Mouse (Mus musculus) hindbrain, embryonic 11.5 days (tissue): ENCODE measurements around the gene Veph1. TPM values are rescaled to one million over a fixed set of nuclear protein-coding genes. Genes with fewer than 3 reads are reported as not detected.
A peak's percentile ranks its signal among the peaks of the same experiment; 100 is the strongest.

Experiments used
- ATAC-seq: fragments of 200-750 bp; cut with Nextera tagmentation; 2 replicates; pipeline ENCODE4 v1.8.0; 2017; ENCODE audit warnings: mild to moderate bottlenecking, moderate TSS enrichment, moderate library complexity; ENCODE audit not compliant: low FRiP score
- DNase-seq: peaks from one replicate; pipeline ENCODE4 v3.0.0-alpha.2; 2015; ENCODE audit warnings: low spot score
- H3K27ac ChIP-seq: fragments of 300-500 bp; sonication (generic); 2 replicates; pipeline ENCODE4 v1.5.1; 2014; ENCODE audit warnings: mild to moderate bottlenecking, low read depth, low read length
- H3K27me3 ChIP-seq: fragments of 300-500 bp; sonication (generic); 2 replicates; pipeline ENCODE4 v1.6.1; 2014; ENCODE audit warnings: mild to moderate bottlenecking, low read length, moderate library complexity, mixed read lengths; ENCODE audit not compliant: control insufficient read depth, insufficient read depth
- H3K36me3 ChIP-seq: fragments of 300-500 bp; sonication (generic); 2 replicates; pipeline ENCODE4 v1.6.1; 2014; ENCODE audit warnings: mild to moderate bottlenecking, low read length, moderate library complexity, mixed read lengths; ENCODE audit not compliant: control insufficient read depth, insufficient read depth
- H3K4me1 ChIP-seq: fragments of 300-500 bp; sonication (generic); replicated peaks from 2 replicates; pipeline ENCODE4 v1.6.1; 2014; ENCODE audit warnings: low read length, mixed read lengths; ENCODE audit not compliant: control insufficient read depth, insufficient read depth
- H3K4me2 ChIP-seq: fragments of 300-500 bp; sonication (generic); replicated peaks from 2 replicates; pipeline ENCODE4 v1.6.1; 2014; ENCODE audit warnings: mild to moderate bottlenecking, low read depth, low read length
- H3K4me3 ChIP-seq: fragments of 300-500 bp; sonication (generic); 2 replicates; pipeline ENCODE4 v1.5.1; 2014; ENCODE audit warnings: low read depth, low read length
- H3K9ac ChIP-seq: fragments of 300-500 bp; sonication (generic); 2 replicates; pipeline ENCODE4 v1.6.1; 2014; ENCODE audit warnings: low read depth, low read length
- H3K9me3 ChIP-seq: fragments of 300-500 bp; sonication (generic); 2 replicates; pipeline ENCODE4 v1.6.1; 2016; ENCODE audit warnings: low read length; ENCODE audit not compliant: control insufficient read depth
- WGBS: fragments of 180-500 bp; shearing (Covaris S2); extraction: QIAGEN DNeasy Blood & Tissue Kit; methylation state at CpG from one replicate; pipeline ENCODE4 v1.1.7; 2014; 5-methylcytosine and 5-hydroxymethylcytosine counted together
- polyA plus RNA-seq: library from polyadenylated mRNA; unstranded; fragments of >200 nt; fragmentation: Nextera tagmentation; extraction: Ambion mirVana; gene quantifications from 2 replicates; pipeline ENCODE4 v1.2.1, GENCODE M21; 2014

Veph1 gene
- polyA plus RNA-seq, 1 experiment from 2014 or later: 26.2 TPM

DNA sequence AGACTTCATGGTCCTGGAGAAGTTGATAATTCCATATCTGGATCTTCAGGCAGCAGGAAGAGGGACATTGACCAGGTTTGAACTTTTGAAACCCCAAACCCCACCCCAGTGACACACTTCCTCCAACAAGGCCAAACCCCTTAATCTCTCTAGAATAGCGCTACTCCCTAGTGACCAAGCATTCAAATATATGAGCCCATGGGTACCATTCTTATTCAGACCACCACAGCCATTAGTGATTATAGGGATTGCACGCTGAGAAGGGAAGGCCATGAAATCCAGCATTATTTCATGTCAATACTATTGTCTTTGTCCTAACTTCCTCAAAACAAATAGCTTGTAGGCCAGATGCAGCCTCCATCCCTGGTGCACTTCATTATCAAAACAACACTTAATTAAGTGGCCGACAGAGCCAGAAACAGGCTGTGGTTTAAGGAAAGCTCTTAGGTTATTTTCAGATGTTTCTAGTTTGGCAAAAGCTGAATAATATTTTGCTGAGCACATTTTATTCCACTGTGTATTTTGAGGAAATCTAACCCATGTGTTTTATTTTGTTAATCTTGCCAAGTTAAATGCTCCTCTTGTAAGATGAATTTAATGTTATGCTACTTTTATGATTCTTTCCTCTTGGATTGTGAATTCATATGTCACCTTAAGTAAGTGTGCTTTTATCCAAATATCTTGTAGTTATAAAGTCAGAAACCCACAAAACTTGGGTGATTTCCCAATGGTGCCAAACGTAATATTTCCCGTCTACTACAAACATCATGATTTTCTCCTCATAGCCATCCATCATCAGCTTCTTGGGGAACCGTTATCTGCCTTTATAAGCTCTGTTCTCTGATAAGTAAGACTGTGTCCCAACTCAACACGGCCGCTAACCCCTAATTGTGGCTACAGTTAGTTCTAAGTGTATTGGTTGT, 18.4 kb upstream of the Veph1 start:
- Histone ChIP-seq H3K4me2 (no peak overlapping the region), H3K27me3 (no peaks in the 10 kb centered on the region)
- ATAC-seq: no peak

DNA sequence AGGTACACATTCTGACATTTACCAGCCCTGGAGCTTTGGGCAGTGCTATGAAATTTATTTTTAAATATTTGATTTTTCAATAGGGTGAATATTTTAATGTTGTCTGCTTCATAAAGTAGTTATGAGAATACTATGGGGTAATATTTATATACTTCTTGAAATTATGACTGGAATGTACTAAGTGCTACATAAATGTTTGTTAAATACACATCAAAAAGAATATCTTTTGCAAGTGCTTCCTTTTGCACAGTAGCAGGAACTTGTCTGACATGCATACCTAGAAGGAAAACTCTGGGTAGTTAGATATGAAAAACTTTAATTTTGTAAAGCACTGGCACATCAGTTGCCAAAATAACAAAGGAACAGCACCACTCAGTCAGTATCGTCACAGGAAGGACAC, 13.9 kb upstream of the Veph1 start:
- no peak for ATAC-seq

More for the DNA sequence above, 18.4 kb upstream of the Veph1 start:
- Histone ChIP-seq H3K36me3 (no peaks in the 10 kb centered on the region), H3K4me3 (no peak overlapping the region), H3K4me1 (no peaks in the 10 kb centered on the region), H3K27ac (no peak overlapping the region), H3K9me3 (no peaks in the 10 kb centered on the region), H3K9ac (no peak overlapping the region)
- WGBS: 84% methylated on average over 8 of the region's 8 CpGs
- no peak for DNase-seq

DNA sequence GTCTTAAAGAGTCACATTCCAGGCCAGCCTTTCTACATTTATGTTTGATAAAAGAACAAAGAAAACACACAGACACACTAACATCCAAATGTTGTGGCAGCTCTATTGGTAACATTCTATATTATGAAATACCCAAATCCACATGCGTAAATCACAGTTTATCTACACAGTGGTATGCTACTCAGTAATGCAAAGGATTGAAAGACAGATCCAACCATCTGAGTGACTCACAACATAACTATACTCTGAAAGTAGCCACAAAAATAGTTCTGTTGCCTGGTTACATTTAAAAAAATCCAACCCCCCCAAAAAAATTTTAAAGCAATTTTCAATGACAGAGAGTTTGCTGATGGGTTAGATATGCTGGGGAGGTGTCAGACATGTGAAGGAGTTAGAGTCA, 12.9 kb upstream of the Veph1 start:
- Histone ChIP-seq H3K4me3 (no peak overlapping the region), H3K9ac (no peak overlapping the region), H3K36me3 (no peaks in the 10 kb centered on the region), H3K4me1 (no peaks in the 10 kb centered on the region), H3K27ac (no peak overlapping the region), H3K9me3 (no peaks in the 10 kb centered on the region), H3K27me3 (no peaks in the 10 kb centered on the region), H3K4me2 (no peak overlapping the region)
- DNase-seq (no peak), ATAC-seq (no peak)
- 98% methylated on average over 1 of the region's 1 CpGs for WGBS

More for the DNA sequence above, 13.9 kb upstream of the Veph1 start:
- no peaks in the 10 kb centered on the region for H3K36me3 ChIP-seq
- H3K27ac ChIP-seq: no peak overlapping the region
- H3K27me3 ChIP-seq: no peaks in the 10 kb centered on the region
- no peak overlapping the region for H3K4me3 ChIP-seq
- H3K4me2 ChIP-seq: no peak overlapping the region
- no peak overlapping the region for H3K9ac ChIP-seq
- no peaks in the 10 kb centered on the region for H3K9me3 ChIP-seq
- WGBS: 96% methylated on average over 1 of the region's 1 CpGs
- no peak for DNase-seq
- no peaks in the 10 kb centered on the region for H3K4me1 ChIP-seq

DNA sequence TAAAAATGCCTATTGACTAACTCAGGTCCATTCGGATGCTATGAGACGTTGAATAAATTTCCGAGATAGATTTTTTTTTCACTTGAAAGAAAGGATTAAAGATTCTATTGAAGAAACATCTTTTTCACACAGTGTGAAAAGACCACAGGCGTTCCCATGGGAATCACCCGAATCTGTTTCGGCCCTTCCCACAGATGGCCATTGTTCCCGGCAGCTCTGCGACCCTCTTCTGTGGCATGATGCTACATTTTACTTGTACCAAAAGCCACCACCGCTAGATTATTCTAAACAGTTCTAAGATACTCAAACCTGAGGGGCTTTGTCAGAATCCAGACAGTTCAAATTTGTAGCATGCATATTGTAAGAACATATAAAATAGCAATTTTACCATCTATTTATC, 1.4 kb downstream of the Veph1 start:
- no peaks in the 10 kb centered on the region for H3K9me3 ChIP-seq
- H3K4me3 ChIP-seq: no peak overlapping the region
- H3K9ac ChIP-seq: no peak overlapping the region
- ATAC-seq (peak; percentile 64), DNase-seq (peak; percentile 42)
- 35% methylated on average over 9 of the region's 9 CpGs for WGBS
- H3K4me2 ChIP-seq: no peak overlapping the region
- no peaks in the 10 kb centered on the region for H3K36me3 ChIP-seq
- H3K27me3 ChIP-seq: no peaks in the 10 kb centered on the region
- no peak overlapping the region for H3K27ac ChIP-seq
- no peaks in the 10 kb centered on the region for H3K4me1 ChIP-seq

DNA sequence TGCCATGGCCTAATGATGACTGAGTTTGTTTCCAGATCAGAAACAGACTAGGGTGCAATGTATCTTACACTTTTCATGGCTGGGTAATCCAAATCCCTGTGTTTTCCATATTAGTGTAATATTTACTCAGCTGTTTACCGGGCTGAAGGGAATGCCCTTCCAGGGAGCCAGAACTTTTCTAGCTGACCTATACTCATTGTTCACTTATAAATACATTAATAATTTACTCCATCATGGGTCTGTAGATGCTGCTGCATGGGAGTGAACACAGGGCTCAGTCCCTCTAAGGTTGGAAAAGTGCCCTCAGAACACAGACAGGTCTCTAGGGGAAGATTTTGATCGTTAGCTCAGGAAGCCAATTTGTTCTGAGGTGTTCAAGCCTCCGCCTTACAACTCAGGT, 1.9 kb downstream of the Veph1 start:
- 78% methylated on average over 3 of the region's 3 CpGs for WGBS
- no peak for ATAC-seq

DNA sequence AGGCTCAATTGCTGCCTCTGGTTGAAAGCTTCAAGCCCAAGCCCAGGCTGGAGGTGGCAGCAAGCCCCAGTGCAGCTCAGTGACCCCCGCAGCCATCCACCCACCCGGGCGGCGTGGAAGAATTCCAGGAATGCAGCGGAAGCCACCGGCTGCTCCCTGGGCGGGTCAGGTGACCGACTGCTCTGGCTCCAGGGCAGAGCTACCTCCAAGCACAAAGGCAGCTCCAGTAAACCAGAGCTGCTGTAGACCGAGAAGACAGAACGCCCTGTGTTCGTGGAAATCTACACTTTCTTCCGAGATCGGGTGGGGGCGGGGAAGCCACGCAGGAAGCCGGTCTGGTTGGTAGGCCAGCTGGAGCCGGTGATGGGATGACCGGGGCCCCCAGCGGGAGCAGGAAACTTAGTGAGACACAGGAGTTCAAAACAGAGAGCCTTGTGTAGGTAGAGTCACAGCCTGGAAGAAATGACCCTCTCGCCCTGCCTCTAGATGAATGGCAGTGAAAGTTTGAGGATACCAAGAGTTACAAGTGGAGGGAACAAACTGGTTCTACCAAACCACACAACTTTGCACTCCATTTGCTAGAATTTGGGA, 4.2 kb downstream of the Veph1 start:
- DNase-seq (peak; percentile 53), ATAC-seq (peak; percentile 49; the same call in 1 of the 2 replicates)
- H3K4me2 ChIP-seq: peak overlapping the region; percentile 22; the same call in 1 of the 2 replicates
- H3K9ac ChIP-seq: peak overlapping the region; percentile 0; the same call in 1 of the 2 replicates
- H3K4me3 ChIP-seq: 0 out of 2 replicates have a peak overlapping the region, but pooled peaks have one; percentile 3
- H3K27me3 ChIP-seq: no peaks in the 10 kb centered on the region
- no peaks in the 10 kb centered on the region for H3K4me1 ChIP-seq
- H3K36me3 ChIP-seq: no peaks in the 10 kb centered on the region
- peak overlapping the region; percentile 67 for H3K27ac ChIP-seq
- no peaks in the 10 kb centered on the region for H3K9me3 ChIP-seq
- 8% methylated on average over 20 of the region's 20 CpGs for WGBS

More for the DNA sequence above, 1.9 kb downstream of the Veph1 start:
- Histone ChIP-seq H3K4me3 (no peak overlapping the region), H3K36me3 (no peaks in the 10 kb centered on the region), H3K4me1 (no peaks in the 10 kb centered on the region), H3K27me3 (no peaks in the 10 kb centered on the region), H3K9ac (no peak overlapping the region), H3K9me3 (no peaks in the 10 kb centered on the region), H3K27ac (no peak overlapping the region), H3K4me2 (no peak overlapping the region)
- DNase-seq: no peak

DNA sequence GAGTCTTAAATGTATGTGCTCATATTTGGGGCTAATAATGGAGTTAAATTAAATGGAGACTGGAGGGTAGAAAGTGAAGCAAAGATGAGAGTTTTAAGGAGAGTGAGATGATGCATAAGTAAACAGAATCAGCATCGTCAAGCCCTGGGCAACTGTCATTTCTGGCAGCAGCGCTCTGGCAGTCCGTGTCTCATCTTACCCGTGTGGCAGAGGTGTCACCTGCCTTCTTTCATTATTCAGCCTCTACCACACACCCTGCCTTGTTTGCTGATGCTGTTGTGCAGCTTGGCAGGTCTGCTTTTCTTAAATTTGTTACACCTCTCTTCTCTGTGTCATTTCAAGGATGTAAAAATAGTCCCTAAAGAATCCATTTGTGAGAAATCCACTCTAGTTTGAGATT, 33.4 kb downstream of the Veph1 start:
- ATAC-seq (no peak), DNase-seq (no peak)
- H3K36me3 ChIP-seq: no peaks in the 10 kb centered on the region
- H3K4me2 ChIP-seq: no peak overlapping the region
- H3K27me3 ChIP-seq: no peaks in the 10 kb centered on the region
- H3K27ac ChIP-seq: no peak overlapping the region
- H3K9me3 ChIP-seq: no peaks in the 10 kb centered on the region
- WGBS: 89% methylated on average over 4 of the region's 4 CpGs
- no peak overlapping the region for H3K4me3 ChIP-seq
- no peaks in the 10 kb centered on the region for H3K4me1 ChIP-seq
- H3K9ac ChIP-seq: no peak overlapping the region

DNA sequence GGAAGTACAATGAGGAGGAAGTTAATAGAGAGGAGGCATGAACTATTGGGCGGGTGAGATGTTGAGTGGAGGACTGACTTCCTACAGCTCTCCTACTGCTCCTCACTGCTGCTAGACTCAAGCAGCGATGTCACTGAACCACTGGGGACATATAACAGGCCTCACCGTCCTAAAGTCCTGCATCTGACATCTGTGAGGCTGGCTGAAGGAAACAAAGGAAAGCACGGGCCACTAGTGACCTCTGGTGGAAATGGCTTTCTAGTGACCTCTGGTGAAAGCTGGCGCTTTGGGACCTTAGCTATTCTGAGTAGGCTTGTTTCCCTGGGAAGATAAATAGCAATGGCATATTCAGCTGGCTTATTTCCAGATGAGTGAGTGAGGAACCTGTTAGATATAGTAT, 34.3 kb downstream of the Veph1 start:
- WGBS: 33% methylated on average over 5 of the region's 5 CpGs
- DNase-seq (peak; percentile 51), ATAC-seq (peak; percentile 30; the same call in 1 of the 2 replicates)

More for the DNA sequence above, 34.3 kb downstream of the Veph1 start:
- Histone ChIP-seq H3K27ac (no peak overlapping the region), H3K4me1 (no peaks in the 10 kb centered on the region), H3K9ac (no peak overlapping the region), H3K36me3 (no peaks in the 10 kb centered on the region), H3K27me3 (no peaks in the 10 kb centered on the region), H3K4me2 (no peak overlapping the region), H3K4me3 (no peak overlapping the region), H3K9me3 (no peaks in the 10 kb centered on the region)
